Mouse (Mus musculus): ENCODE results near the gene Enah. TPM values are rescaled to one million over a fixed set of nuclear protein-coding genes. Genes with fewer than 3 reads are reported as not detected.

Enah gene
- polyA plus RNA-seq (2015; fragmentation: Nextera tagmentation; extraction: Ambion mirVana), result 34.4 and 36.0 TPM in 2 replicates

DNA sequence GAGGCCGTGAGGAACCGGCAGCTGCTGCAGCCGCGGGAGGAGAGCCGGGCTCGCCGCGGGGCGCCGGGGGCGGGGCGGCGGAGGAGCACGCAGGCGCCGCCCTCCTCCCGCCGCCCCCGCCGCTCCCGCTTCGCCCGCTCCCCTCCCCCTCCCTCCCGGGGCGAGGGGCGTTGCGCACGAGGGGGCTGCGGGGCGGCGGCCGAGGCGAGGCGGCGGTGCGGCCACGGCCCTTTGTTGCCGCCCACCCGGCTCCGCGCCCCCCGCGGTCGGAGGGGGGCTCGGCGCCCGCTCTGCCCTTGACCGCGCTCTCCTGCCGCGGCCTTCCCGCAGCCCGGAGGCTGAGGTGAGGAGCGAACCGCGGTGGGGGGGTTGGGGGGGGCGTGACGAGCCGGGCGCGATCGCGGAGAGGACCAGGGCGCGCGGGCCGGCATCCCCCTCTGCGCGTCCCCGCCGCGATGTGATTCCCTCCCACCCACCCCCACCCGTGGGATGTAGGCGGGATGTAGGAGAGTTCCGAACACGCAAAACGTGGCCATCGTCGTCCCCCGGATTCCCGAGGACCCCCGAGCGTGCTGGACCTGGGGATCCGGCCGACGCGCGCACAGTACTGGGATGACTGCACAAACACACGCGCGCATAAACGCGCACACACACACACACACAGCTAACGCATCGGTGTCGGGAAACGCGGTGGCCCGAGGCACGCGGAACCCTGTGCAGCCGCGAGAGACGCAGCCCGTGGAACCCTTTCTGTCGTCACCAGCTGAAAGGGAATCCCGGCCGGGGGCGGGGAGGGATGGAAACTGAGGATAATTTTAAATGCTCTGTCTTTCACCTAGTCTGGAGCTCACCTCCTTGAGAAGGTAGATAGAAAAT, at the start of gene Enah:
Enah (minus strand) TSS at position 65 of the 876 bp plus-strand sequence.
- under 1% methylated on average over 63 of the region's 109 CpGs for WGBS
- peaks cover 35% of the 10 kb centered on the region for H3K4me1 ChIP-seq
- peak within 1 kb of the TSS; percentile 99 for H3K27ac ChIP-seq (replicated peaks)
- peak within 1 kb of the TSS; percentile 86 for H3K4me3 ChIP-seq
- peaks cover 5% of the 10 kb centered on the region; the same call in 1 of the 2 replicates for H3K36me3 ChIP-seq
- no peaks in the 10 kb centered on the region for H3K9me3 ChIP-seq
- no peaks in the 10 kb centered on the region for H3K27me3 ChIP-seq
- peak within 1 kb of the TSS; percentile 97 for H3K9ac ChIP-seq (replicated peaks)
- ATAC-seq (replicated peaks), result peak; percentile 88
- H3K4me2 ChIP-seq (replicated peaks), result peak within 1 kb of the TSS; percentile 77

- WGBS, result 91% methylated on average over 7 of the region's 7 CpGs
- Histone ChIP-seq H3K27ac (replicated peaks) (no peak overlapping the region), H3K9me3 (no peaks in the 10 kb centered on the region), H3K4me2 (replicated peaks) (no peak overlapping the region), H3K4me3 (no peak overlapping the region), H3K27me3 (no peaks in the 10 kb centered on the region), H3K36me3 (no peaks in the 10 kb centered on the region), H3K9ac (replicated peaks) (no peak overlapping the region), H3K4me1 (no peaks in the 10 kb centered on the region)
- ATAC-seq (replicated peaks), result no peak
These were observed 48.3 kb upstream of the Enah start for GRCm38 (mm10) chr1:182068136-182068535.

DNA sequence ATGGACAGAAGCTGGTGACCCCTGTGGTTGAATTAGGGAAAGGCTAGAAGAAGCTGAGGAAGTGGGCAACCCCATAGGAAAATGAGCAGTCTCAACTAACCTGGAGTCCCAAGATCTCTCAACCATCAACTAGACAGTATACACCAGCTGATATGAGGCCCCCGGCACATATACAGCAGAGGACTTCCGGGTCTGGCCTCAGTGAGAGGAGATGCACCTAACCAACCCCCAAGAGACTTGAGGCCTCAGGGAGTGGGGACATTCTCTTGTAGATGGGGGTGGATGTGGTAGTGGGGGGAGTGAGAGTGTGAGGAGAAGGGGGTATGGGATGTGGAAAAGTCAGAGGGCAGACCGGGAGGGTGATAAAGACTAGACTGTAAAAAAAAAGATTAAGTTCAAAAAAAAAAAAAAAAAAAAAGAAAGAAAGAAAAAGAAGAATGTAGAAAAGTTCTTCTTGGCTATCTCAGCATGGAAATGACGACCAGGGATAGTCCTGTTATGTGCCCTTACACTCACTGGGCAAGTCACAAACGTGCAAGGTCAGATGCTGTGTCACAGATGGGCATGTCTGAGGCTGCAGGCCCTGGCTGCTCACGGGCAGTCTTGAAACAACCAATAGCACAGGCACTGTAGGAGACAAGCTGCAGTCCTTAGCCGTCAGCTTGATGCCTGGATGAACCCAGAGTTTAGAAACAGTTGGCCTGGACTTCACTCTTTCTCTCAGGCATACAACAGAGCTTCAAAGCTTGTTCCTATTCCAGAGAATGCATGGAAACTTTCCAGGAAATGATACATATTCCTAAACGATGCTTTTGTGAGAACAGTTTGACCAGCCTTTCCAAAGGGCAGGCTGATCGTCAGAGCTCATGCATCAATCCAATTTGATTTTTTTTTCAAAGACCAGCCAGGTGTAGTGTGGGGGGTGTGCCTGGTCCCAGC, 47.0 kb upstream of the Enah start:
- ATAC-seq (replicated peaks), result no peak
- Histone ChIP-seq H3K9ac (replicated peaks) (no peak overlapping the region), H3K4me2 (replicated peaks) (no peak overlapping the region), H3K4me3 (no peak overlapping the region), H3K27me3 (no peaks in the 10 kb centered on the region), H3K27ac (replicated peaks) (no peak overlapping the region), H3K36me3 (no peaks in the 10 kb centered on the region), H3K9me3 (no peaks in the 10 kb centered on the region), H3K4me1 (no peaks in the 10 kb centered on the region)
- WGBS, result 78% methylated on average over 9 of the region's 9 CpGs

GRCm38 (mm10) chr1:182063716-182064115, 43.9 kb upstream of the Enah start:
- Histone ChIP-seq H3K4me3 (no peak overlapping the region), H3K4me2 (replicated peaks) (no peak overlapping the region), H3K36me3 (no peaks in the 10 kb centered on the region), H3K4me1 (no peaks in the 10 kb centered on the region), H3K9ac (replicated peaks) (no peak overlapping the region), H3K27ac (replicated peaks) (no peak overlapping the region), H3K27me3 (no peaks in the 10 kb centered on the region), H3K9me3 (no peaks in the 10 kb centered on the region)
- ATAC-seq (replicated peaks), result no peak
- 77% methylated on average over 8 of the region's 8 CpGs for WGBS

- WGBS, result 98% methylated on average over 8 of the region's 8 CpGs
These were observed 43.0 kb upstream of the Enah start for GRCm38 (mm10) chr1:182062801-182063200.

GRCm38 (mm10) chr1:182061203-182061602, 41.4 kb upstream of the Enah start:
- Histone ChIP-seq H3K4me1 (no peaks in the 10 kb centered on the region), H3K36me3 (no peaks in the 10 kb centered on the region), H3K4me2 (replicated peaks) (no peak overlapping the region), H3K9me3 (no peaks in the 10 kb centered on the region), H3K9ac (replicated peaks) (no peak overlapping the region), H3K27ac (replicated peaks) (no peak overlapping the region), H3K4me3 (no peak overlapping the region), H3K27me3 (no peaks in the 10 kb centered on the region)
- 90% methylated on average over 4 of the region's 4 CpGs for WGBS
- no peak for ATAC-seq (replicated peaks)

More at GRCm38 (mm10) chr1:182062801-182063200, 43.0 kb upstream of the Enah start:
- H3K27ac ChIP-seq (replicated peaks), result no peak overlapping the region
- no peaks in the 10 kb centered on the region for H3K9me3 ChIP-seq
- no peak overlapping the region for H3K9ac ChIP-seq (replicated peaks)
- no peak overlapping the region for H3K4me2 ChIP-seq (replicated peaks)
- H3K4me3 ChIP-seq, result no peak overlapping the region
- H3K4me1 ChIP-seq, result no peaks in the 10 kb centered on the region
- no peaks in the 10 kb centered on the region for H3K36me3 ChIP-seq
- H3K27me3 ChIP-seq, result no peaks in the 10 kb centered on the region
- no peak for ATAC-seq (replicated peaks)

DNA sequence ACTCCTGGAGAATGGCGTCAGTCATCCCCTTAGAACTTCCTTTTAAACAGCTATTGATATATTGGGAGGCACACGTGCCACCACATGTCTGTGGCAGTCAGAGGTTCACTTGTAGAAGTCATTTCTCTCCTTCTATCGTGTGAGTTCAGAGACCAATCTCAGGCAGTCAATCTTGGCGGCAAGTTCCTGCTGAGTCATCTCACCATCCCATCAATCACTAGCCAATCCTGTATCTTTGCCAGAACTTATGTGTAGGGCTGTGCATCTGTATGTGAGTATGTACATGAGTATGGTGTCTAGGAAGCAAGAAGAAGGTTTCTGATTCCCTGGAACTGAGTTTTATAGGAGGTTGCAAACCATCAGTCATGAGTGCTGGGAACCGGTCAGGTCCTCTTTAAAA, 40.0 kb upstream of the Enah start:
- no peak overlapping the region for H3K4me2 ChIP-seq (replicated peaks)
- H3K27me3 ChIP-seq, result no peaks in the 10 kb centered on the region
- 87% methylated on average over 5 of the region's 5 CpGs for WGBS
- H3K9me3 ChIP-seq, result no peaks in the 10 kb centered on the region
- no peaks in the 10 kb centered on the region for H3K36me3 ChIP-seq
- no peak overlapping the region for H3K4me3 ChIP-seq
- H3K27ac ChIP-seq (replicated peaks), result no peak overlapping the region
- no peak overlapping the region for H3K9ac ChIP-seq (replicated peaks)
- H3K4me1 ChIP-seq, result no peaks in the 10 kb centered on the region
- no peak for ATAC-seq (replicated peaks)

DNA sequence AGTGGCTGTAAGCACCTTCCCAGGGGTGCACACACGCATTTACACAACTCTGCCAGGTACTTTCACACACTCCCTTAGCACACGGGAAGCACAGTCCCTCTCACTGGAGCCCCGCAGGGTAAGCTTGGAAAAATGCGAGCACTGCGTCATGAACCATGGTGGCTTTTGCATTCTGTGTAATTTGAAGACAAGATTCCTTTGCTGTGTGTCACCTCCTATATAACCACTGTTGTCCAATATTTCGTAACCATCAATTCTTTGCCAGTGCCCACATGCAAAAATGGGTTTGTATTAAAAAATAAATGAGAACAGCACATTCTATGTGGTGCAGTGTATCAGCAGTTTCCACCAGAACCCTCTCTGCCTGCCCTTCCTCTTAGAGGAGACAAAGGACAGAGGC, 38.2 kb upstream of the Enah start:
- H3K27ac ChIP-seq (replicated peaks), result no peak overlapping the region
- no peak overlapping the region for H3K9ac ChIP-seq (replicated peaks)
- H3K9me3 ChIP-seq, result no peaks in the 10 kb centered on the region
- H3K27me3 ChIP-seq, result no peaks in the 10 kb centered on the region
- no peaks in the 10 kb centered on the region for H3K36me3 ChIP-seq
- peaks cover 5% of the 10 kb centered on the region for H3K4me1 ChIP-seq
- WGBS, result 84% methylated on average over 6 of the region's 6 CpGs
- ATAC-seq (replicated peaks), result no peak
- H3K4me3 ChIP-seq, result no peak overlapping the region
- H3K4me2 ChIP-seq (replicated peaks), result no peak overlapping the region

DNA sequence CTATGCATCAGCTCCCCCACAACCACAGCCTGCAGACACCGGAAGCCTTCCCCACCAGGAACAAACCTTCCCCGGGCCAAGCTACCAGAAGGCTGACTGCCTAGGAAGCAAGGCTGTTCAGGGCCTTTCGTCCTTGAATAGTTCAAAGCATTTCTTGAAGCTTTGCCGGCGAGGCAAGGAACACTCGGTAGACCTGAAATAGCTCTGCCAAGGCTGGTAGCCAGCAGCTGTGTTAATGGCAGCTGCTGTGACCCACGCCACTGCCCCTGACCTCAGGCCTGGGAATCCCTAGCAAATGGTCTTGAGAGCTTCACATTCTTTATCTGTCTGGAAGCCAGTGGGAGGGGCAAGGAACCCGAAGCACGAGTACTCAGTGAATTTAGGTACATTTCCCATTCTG, 35.3 kb upstream of the Enah start:
- Histone ChIP-seq H3K4me1 (peaks cover 7% of the 10 kb centered on the region), H3K4me3 (no peak overlapping the region), H3K27me3 (no peaks in the 10 kb centered on the region), H3K9ac (replicated peaks) (no peak overlapping the region), H3K27ac (replicated peaks) (no peak overlapping the region), H3K36me3 (no peaks in the 10 kb centered on the region), H3K9me3 (no peaks in the 10 kb centered on the region), H3K4me2 (replicated peaks) (no peak overlapping the region)
- no peak for ATAC-seq (replicated peaks)
- WGBS, result 69% methylated on average over 9 of the region's 9 CpGs

GRCm38 (mm10) chr1:182054651-182055050, 34.9 kb upstream of the Enah start:
- H3K9ac ChIP-seq (replicated peaks), result no peak overlapping the region
- no peak overlapping the region for H3K4me3 ChIP-seq
- WGBS, result 93% methylated on average over 6 of the region's 6 CpGs
- H3K4me1 ChIP-seq, result peaks cover 7% of the 10 kb centered on the region
- H3K9me3 ChIP-seq, result no peaks in the 10 kb centered on the region
- H3K27ac ChIP-seq (replicated peaks), result no peak overlapping the region
- ATAC-seq (replicated peaks), result no peak
- no peaks in the 10 kb centered on the region for H3K36me3 ChIP-seq
- H3K4me2 ChIP-seq (replicated peaks), result no peak overlapping the region
- no peaks in the 10 kb centered on the region for H3K27me3 ChIP-seq

- no peaks in the 10 kb centered on the region for H3K9me3 ChIP-seq
- no peak overlapping the region for H3K4me3 ChIP-seq
- no peaks in the 10 kb centered on the region for H3K36me3 ChIP-seq
- WGBS, result 44% methylated on average over 10 of the region's 10 CpGs
- peaks cover 7% of the 10 kb centered on the region for H3K4me1 ChIP-seq
- H3K27ac ChIP-seq (replicated peaks), result 0 out of 2 replicates have a peak overlapping the region, but pooled peaks have one; percentile 34
- H3K4me2 ChIP-seq (replicated peaks), result no peak overlapping the region
- H3K27me3 ChIP-seq, result no peaks in the 10 kb centered on the region
- no peak overlapping the region for H3K9ac ChIP-seq (replicated peaks)
- ATAC-seq (replicated peaks), result peak; percentile 51
These were observed 33.2 kb upstream of the Enah start for GRCm38 (mm10) chr1:182052973-182053372.

- Histone ChIP-seq H3K9ac (replicated peaks) (no peak overlapping the region), H3K36me3 (no peaks in the 10 kb centered on the region), H3K27me3 (no peaks in the 10 kb centered on the region), H3K4me3 (no peak overlapping the region), H3K9me3 (no peaks in the 10 kb centered on the region), H3K4me1 (peaks cover 7% of the 10 kb centered on the region), H3K27ac (replicated peaks) (no peak overlapping the region), H3K4me2 (replicated peaks) (no peak overlapping the region)
- no peak for ATAC-seq (replicated peaks)
- 82% methylated on average over 7 of the region's 7 CpGs for WGBS
These were observed 32.6 kb upstream of the Enah start for GRCm38 (mm10) chr1:182052385-182052784.

All from forebrain, embryonic 15.5 days (tissue).